Mouse (Mus musculus) limb, embryonic 13.5 days (tissue): ENCODE results near the gene Nav2. TPM values are rescaled to one million over a fixed set of nuclear protein-coding genes. Genes with fewer than 3 reads are reported as not detected.

Experiments used
- ATAC-seq: fragments of 200-750 bp; cut with Nextera tagmentation; 2 replicates; pipeline ENCODE4 v1.8.0; 2017; ENCODE audit warnings: low read depth, moderate number of reproducible peaks, moderate TSS enrichment; ENCODE audit not compliant: low FRiP score
- H3K27ac ChIP-seq: fragments of 300-500 bp; sonication (generic); 2 replicates; pipeline ENCODE4 v1.5.1; 2015; ENCODE audit warnings: inconsistent platforms, mild to moderate bottlenecking, moderate library complexity
- H3K27me3 ChIP-seq: fragments of 300-500 bp; sonication (generic); 2 replicates; pipeline ENCODE4 v1.6.1; 2015; ENCODE audit warnings: mild to moderate bottlenecking, inconsistent platforms
- H3K36me3 ChIP-seq: fragments of 300-500 bp; sonication (generic); 2 replicates; pipeline ENCODE4 v1.6.1; 2015; ENCODE audit warnings: inconsistent platforms, mild to moderate bottlenecking, moderate library complexity
- H3K4me1 ChIP-seq: fragments of 300-500 bp; sonication (generic); 2 replicates; pipeline ENCODE4 v1.6.1; 2015; ENCODE audit warnings: inconsistent platforms
- H3K4me2 ChIP-seq: fragments of 300-500 bp; sonication (generic); replicated peaks from 2 replicates; pipeline ENCODE4 v1.6.1; 2015; ENCODE audit warnings: inconsistent platforms, mild to moderate bottlenecking, moderate library complexity
- H3K4me3 ChIP-seq: fragments of 300-500 bp; sonication (generic); 2 replicates; pipeline ENCODE4 v1.5.1; 2015; ENCODE audit warnings: moderate library complexity, mild to moderate bottlenecking, inconsistent platforms
- H3K9ac ChIP-seq: fragments of 300-500 bp; sonication (generic); 2 replicates; pipeline ENCODE4 v1.6.1; 2015; ENCODE audit warnings: mild to moderate bottlenecking, inconsistent platforms
- H3K9me3 ChIP-seq: fragments of 300-500 bp; sonication (generic); 2 replicates; pipeline ENCODE4 v1.6.1; 2016; ENCODE audit warnings: inconsistent platforms
- WGBS: fragments of 180-500 bp; shearing (Covaris S2); methylation state at CpG from one replicate; pipeline ENCODE4 v1.1.7; 2015; 5-methylcytosine and 5-hydroxymethylcytosine counted together
- polyA plus RNA-seq: library from polyadenylated mRNA; unstranded; fragments of >200 nt; fragmentation: Nextera tagmentation; extraction: Ambion mirVana; gene quantifications from 2 replicates; pipeline ENCODE4 v1.2.1, GENCODE M21; 2015

The Nav2 gene
- polyA plus RNA-seq, 1 experiment from 2014 or later: 17.4 TPM

DNA sequence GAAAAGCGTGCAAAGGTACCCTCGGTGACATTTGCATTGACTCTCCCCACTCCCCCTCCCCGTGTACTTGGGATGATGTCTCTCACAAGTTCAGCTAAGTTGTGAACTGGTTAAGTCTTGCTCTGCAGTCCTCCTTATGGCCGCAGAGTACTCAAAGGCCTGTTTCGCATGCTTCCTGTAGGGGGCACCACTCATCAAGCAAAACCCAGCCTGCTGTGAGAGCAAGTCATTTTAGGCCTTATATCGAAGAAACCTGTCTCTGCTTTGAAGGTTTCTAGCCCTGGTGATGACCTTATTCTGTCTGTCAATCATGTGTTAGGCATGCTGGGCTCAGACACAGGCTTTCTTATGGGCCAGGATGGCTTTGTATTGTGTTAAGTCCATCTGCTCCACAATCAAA is 519.3 kb downstream of the Nav2 start:
- Histone ChIP-seq H3K9me3 (no peaks in the 10 kb centered on the region), H3K36me3 (no peaks in the 10 kb centered on the region), H3K4me1 (0 out of 2 replicates have a peak, but pooled peaks cover 8% of the 10 kb centered on the region), H3K27ac (no peak overlapping the region), H3K4me2 (no peak overlapping the region), H3K4me3 (no peak overlapping the region), H3K27me3 (no peaks in the 10 kb centered on the region), H3K9ac (no peak overlapping the region)
- no peak for ATAC-seq
- 48% methylated on average over 6 of the region's 6 CpGs for WGBS

DNA sequence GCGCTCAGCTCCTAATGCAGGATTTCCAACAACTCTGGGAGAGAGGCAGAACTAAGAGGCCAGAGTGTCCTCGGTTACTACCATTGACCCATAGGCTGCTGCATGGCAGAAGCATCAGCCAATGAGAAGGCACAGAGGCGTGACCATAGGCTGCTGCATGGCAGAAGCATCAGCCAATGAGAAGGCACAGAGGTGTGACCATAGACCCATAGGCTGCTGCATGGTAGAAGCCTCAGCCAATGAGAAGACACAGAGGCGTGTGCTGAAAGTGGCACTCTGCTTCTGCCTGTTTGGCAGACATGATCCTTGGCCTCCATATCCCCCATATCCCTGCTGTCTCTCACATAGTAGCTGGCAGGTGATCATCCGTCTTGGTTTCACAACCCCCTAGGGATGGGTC is 520.4 kb downstream of the Nav2 start:
- H3K36me3 ChIP-seq: no peaks in the 10 kb centered on the region
- H3K9me3 ChIP-seq: no peaks in the 10 kb centered on the region
- 71% methylated on average over 5 of the region's 5 CpGs for WGBS
- peak; percentile 60 for ATAC-seq
- no peak overlapping the region for H3K4me3 ChIP-seq
- no peak overlapping the region for H3K4me2 ChIP-seq
- H3K27me3 ChIP-seq: no peaks in the 10 kb centered on the region
- no peak overlapping the region for H3K27ac ChIP-seq
- H3K9ac ChIP-seq: no peak overlapping the region
- peaks cover 16% of the 10 kb centered on the region; the same call in 1 of the 2 replicates for H3K4me1 ChIP-seq

DNA sequence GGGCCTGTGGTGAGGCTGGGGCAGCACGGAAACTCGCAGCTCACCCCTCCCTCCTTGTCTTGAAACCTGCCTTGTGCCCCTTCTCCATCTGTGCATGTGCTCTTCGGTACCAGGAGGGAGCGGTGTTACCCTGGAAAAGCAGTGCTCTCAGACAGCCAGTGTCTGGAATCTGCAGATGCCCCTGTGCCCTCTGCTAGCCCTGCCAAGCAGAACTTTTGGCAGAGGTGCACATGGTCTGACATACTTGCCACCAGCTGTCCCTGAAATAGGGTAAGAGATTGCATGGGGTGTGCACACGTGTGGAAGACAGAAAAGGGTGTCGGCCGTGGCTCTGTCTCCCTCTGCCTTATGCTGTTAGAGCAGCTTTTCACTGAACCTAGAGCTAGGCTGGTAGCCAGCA is 522.3 kb downstream of the Nav2 start:
- H3K4me3 ChIP-seq: no peak overlapping the region
- H3K4me1 ChIP-seq: peaks cover 13% of the 10 kb centered on the region; the same call in 1 of the 2 replicates
- no peak overlapping the region for H3K9ac ChIP-seq
- H3K4me2 ChIP-seq: no peak overlapping the region
- ATAC-seq: no peak
- no peak overlapping the region for H3K27ac ChIP-seq
- no peaks in the 10 kb centered on the region for H3K27me3 ChIP-seq
- no peaks in the 10 kb centered on the region for H3K36me3 ChIP-seq
- 82% methylated on average over 7 of the region's 7 CpGs for WGBS
- H3K9me3 ChIP-seq: no peaks in the 10 kb centered on the region

DNA sequence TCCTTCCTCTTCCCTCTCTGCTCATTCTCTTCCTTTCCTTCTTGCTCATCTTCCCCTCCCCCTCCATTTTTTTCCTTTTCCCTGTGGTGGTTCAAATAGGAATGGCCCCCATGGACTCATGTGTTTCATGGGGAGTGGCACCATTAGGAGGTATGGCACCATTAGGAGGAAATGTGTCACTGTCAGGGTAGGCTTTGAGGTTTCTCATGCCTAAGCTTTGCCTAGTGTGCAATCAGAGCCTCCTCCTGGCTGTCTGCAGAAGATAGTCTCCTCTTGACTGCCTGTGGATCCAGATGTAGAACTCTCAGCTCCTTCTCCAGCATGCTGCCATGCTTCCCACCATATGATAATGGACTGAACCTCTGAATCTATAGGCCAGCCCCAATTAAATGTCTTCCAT is 525.4 kb downstream of the Nav2 start:
- Histone ChIP-seq H3K4me2 (no peak overlapping the region), H3K27me3 (no peaks in the 10 kb centered on the region), H3K36me3 (no peaks in the 10 kb centered on the region), H3K9me3 (no peaks in the 10 kb centered on the region), H3K9ac (no peak overlapping the region), H3K4me3 (no peak overlapping the region), H3K27ac (no peak overlapping the region; the same call in 1 of the 2 replicates), H3K4me1 (peaks cover 30% of the 10 kb centered on the region)
- no peak for ATAC-seq

DNA sequence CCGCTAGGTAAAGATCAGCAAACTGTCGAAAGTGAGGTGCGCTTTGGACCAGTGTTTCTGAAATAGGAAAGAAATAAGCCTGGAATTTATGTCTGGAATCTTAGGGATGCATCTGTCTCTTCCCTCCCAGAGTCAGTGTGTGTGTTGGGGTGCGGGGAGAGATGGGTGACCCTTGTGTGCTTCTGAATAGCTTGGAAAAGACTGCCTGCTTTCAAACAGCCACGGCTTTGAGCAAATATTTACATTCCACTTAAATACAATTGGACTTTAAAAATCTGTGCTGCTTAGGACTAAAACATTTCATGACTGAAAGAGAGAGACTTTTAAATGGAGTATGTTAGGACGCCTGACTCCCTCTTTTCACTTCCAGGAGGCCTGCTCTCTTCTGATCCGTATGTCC is 528.0 kb downstream of the Nav2 start:
- Histone ChIP-seq H3K9ac (no peak overlapping the region), H3K4me1 (peaks cover 31% of the 10 kb centered on the region), H3K27ac (no peak overlapping the region), H3K4me2 (no peak overlapping the region), H3K36me3 (no peaks in the 10 kb centered on the region), H3K27me3 (no peaks in the 10 kb centered on the region), H3K4me3 (no peak overlapping the region), H3K9me3 (no peaks in the 10 kb centered on the region)
- no peak for ATAC-seq
- 74% methylated on average over 7 of the region's 7 CpGs for WGBS

DNA sequence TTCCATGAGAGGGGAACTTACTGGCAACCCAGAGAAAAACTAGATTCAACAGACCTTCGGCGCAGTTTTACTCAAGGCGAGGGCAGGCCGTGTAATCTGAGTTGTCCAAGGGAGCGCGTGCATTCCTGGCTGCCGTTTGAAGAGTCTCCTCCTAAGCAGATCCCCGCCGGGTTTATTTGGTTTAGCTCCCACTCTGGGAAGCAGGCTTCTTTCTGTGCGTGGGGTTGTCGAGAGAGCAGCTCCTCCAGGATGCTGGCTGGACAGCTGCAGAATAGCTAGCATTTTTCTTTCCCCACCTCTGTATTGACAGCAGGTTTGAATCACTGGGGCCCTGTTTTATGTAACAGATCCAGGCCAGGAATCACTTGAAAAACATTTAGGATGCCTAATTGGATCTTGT is 529.4 kb downstream of the Nav2 start:
- H3K4me3 ChIP-seq: no peak overlapping the region
- H3K36me3 ChIP-seq: no peaks in the 10 kb centered on the region
- peaks cover 38% of the 10 kb centered on the region for H3K4me1 ChIP-seq
- no peak overlapping the region for H3K9ac ChIP-seq
- H3K4me2 ChIP-seq: peak overlapping the region; percentile 12; the same call in 1 of the 2 replicates
- 6% methylated on average over 11 of the region's 11 CpGs for WGBS
- no peaks in the 10 kb centered on the region for H3K27me3 ChIP-seq
- H3K9me3 ChIP-seq: no peaks in the 10 kb centered on the region
- ATAC-seq: peak; percentile 79
- H3K27ac ChIP-seq: peak overlapping the region; percentile 72

- WGBS: 58% methylated on average over 2 of the region's 2 CpGs
- Histone ChIP-seq H3K4me3 (no peak overlapping the region), H3K27ac (no peak overlapping the region), H3K9me3 (no peaks in the 10 kb centered on the region), H3K9ac (no peak overlapping the region), H3K4me2 (no peak overlapping the region), H3K36me3 (no peaks in the 10 kb centered on the region), H3K4me1 (peaks cover 30% of the 10 kb centered on the region), H3K27me3 (no peaks in the 10 kb centered on the region)
- ATAC-seq: no peak
Observed at GRCm38 (mm10) chr7:49439136-49439535, 530.6 kb downstream of the Nav2 start.

- ATAC-seq: no peak
- no peaks in the 10 kb centered on the region for H3K9me3 ChIP-seq
- H3K27me3 ChIP-seq: no peaks in the 10 kb centered on the region
- H3K27ac ChIP-seq: no peak overlapping the region
- no peaks in the 10 kb centered on the region for H3K36me3 ChIP-seq
- H3K9ac ChIP-seq: no peak overlapping the region
- H3K4me1 ChIP-seq: peaks cover 34% of the 10 kb centered on the region
- H3K4me3 ChIP-seq: no peak overlapping the region
- no peak overlapping the region for H3K4me2 ChIP-seq
- WGBS: 86% methylated on average over 14 of the region's 14 CpGs
Observed at GRCm38 (mm10) chr7:49440333-49440969, 531.9 kb downstream of the Nav2 start.

DNA sequence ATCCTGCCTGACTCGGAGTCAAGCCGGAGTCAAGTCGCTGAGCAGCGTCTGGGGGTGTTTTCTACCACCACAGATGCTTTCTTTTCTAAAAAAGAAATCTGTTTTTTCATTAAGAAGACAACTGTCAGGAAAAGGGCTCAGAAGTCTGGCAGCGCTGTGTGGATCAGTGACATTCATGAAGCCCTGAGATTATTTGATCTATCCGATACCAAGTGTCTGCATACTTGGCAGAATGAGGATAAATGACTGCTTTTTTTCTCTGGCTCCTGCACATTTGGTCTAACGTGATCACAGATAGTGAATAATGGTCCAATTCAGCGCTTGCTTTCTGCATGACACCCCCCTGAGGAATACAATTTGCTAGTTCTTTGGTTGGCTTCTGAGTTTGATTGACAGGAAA is 533.7 kb downstream of the Nav2 start:
- no peaks in the 10 kb centered on the region for H3K27me3 ChIP-seq
- 55% methylated on average over 8 of the region's 8 CpGs for WGBS
- H3K9me3 ChIP-seq: no peaks in the 10 kb centered on the region
- H3K36me3 ChIP-seq: no peaks in the 10 kb centered on the region
- H3K9ac ChIP-seq: no peak overlapping the region
- peaks cover 33% of the 10 kb centered on the region for H3K4me1 ChIP-seq
- H3K4me2 ChIP-seq: no peak overlapping the region
- H3K27ac ChIP-seq: no peak overlapping the region
- ATAC-seq: no peak
- no peak overlapping the region for H3K4me3 ChIP-seq

- no peak for ATAC-seq
- Histone ChIP-seq H3K4me2 (no peak overlapping the region), H3K9me3 (no peaks in the 10 kb centered on the region), H3K4me1 (peaks cover 43% of the 10 kb centered on the region), H3K9ac (no peak overlapping the region), H3K27ac (no peak overlapping the region), H3K4me3 (no peak overlapping the region), H3K36me3 (no peaks in the 10 kb centered on the region), H3K27me3 (peaks cover 6% of the 10 kb centered on the region)
- WGBS: 67% methylated on average over 3 of the region's 3 CpGs
Observed at GRCm38 (mm10) chr7:49448580-49448979, 540.1 kb downstream of the Nav2 start.

- ATAC-seq: peak; percentile 70
- Histone ChIP-seq H3K36me3 (no peaks in the 10 kb centered on the region), H3K4me2 (peak overlapping the region; percentile 58), H3K9ac (peak overlapping the region; percentile 32; the same call in 1 of the 2 replicates), H3K4me3 (peak overlapping the region; percentile 27), H3K27me3 (peaks cover 6% of the 10 kb centered on the region), H3K4me1 (peaks cover 40% of the 10 kb centered on the region), H3K9me3 (no peaks in the 10 kb centered on the region), H3K27ac (peak overlapping the region; percentile 70; the same call in 1 of the 2 replicates)
- 4% methylated on average over 22 of the region's 22 CpGs for WGBS
Observed at GRCm38 (mm10) chr7:49450261-49451141, 542.0 kb downstream of the Nav2 start.

GRCm38 (mm10) chr7:49451240-49451639 is 542.7 kb downstream of the Nav2 start:
- H3K27ac ChIP-seq: peak overlapping the region; percentile 11; the same call in 1 of the 2 replicates

More at GRCm38 (mm10) chr7:49451240-49451639, 542.7 kb downstream of the Nav2 start:
- WGBS: 74% methylated on average over 10 of the region's 10 CpGs
- Histone ChIP-seq H3K4me2 (peak overlapping the region; percentile 58), H3K4me1 (peaks cover 40% of the 10 kb centered on the region), H3K36me3 (no peaks in the 10 kb centered on the region), H3K9me3 (no peaks in the 10 kb centered on the region), H3K27me3 (peaks cover 6% of the 10 kb centered on the region), H3K9ac (no peak overlapping the region), H3K4me3 (no peak overlapping the region)
- no peak for ATAC-seq
